Mouse (Mus musculus) frontal cortex, postnatal 36 days (tissue): ENCODE results near the gene Kiss1r.
"Not testable (repeated sequence)": the region's sequence is repeated elsewhere in the genome, so short reads cannot be mapped to it uniquely, and the experiment has no call there.

Experiments
- DNase-seq, 2 experiments: peaks; one replicate each; pipeline ENCODE4 v3.0.0; 2022; ENCODE audit warnings: low spot score in 2 of 2

The Kiss1r gene

GRCm38 (mm10) chr10:79940749-79941148 is 24.0 kb downstream of the Kiss1r start:
- DNase-seq, result no peak

GRCm38 (mm10) chr10:79942988-79943387 is 26.2 kb downstream of the Kiss1r start:
- DNase-seq, result no peak

GRCm38 (mm10) chr10:79943471-79943901 is 26.7 kb downstream of the Kiss1r start:
- DNase-seq, result no peak

GRCm38 (mm10) chr10:79945507-79946234 is 28.9 kb downstream of the Kiss1r start:
- no peak for DNase-seq

GRCm38 (mm10) chr10:79946752-79947322 is 30.1 kb downstream of the Kiss1r start:
- no peak for DNase-seq

- no peak for DNase-seq
Observed at GRCm38 (mm10) chr10:79947502-79947901, 30.7 kb downstream of the Kiss1r start.

GRCm38 (mm10) chr10:79949873-79950272 is 33.1 kb downstream of the Kiss1r start:
- no peak for DNase-seq

GRCm38 (mm10) chr10:79950661-79951060 is 33.9 kb downstream of the Kiss1r start:
- no peak for DNase-seq

GRCm38 (mm10) chr10:79953946-79954345 is 37.2 kb downstream of the Kiss1r start:
- no peak for DNase-seq

GRCm38 (mm10) chr10:79955691-79956090 is 38.9 kb downstream of the Kiss1r start:
- no peak for DNase-seq

GRCm38 (mm10) chr10:79956643-79957154 is 39.9 kb downstream of the Kiss1r start:
- no peak for DNase-seq

GRCm38 (mm10) chr10:79958140-79958816 is 41.5 kb downstream of the Kiss1r start:
- DNase-seq, result peak; percentile 76 to 77

- DNase-seq, result not testable (repeated sequence)
Observed at GRCm38 (mm10) chr10:79959412-79959811, 42.6 kb downstream of the Kiss1r start.

- DNase-seq, result peak; percentile 100
Observed at GRCm38 (mm10) chr10:79959847-79960601, 43.3 kb downstream of the Kiss1r start, which contains the start of gene Wdr18. TSS of gene Wdr18 (plus strand) at chr10:79960152.

- no peak for DNase-seq
Observed at GRCm38 (mm10) chr10:79960671-79961294, 44.0 kb downstream of the Kiss1r start.

GRCm38 (mm10) chr10:79964727-79965126 is 48.0 kb downstream of the Kiss1r start:
- no peak for DNase-seq

- no peak for DNase-seq
Observed at GRCm38 (mm10) chr10:79965325-79965724, 48.6 kb downstream of the Kiss1r start.

GRCm38 (mm10) chr10:79966886-79967400 is 50.2 kb downstream of the Kiss1r start:
- no peak for DNase-seq

- no peak for DNase-seq
Observed at GRCm38 (mm10) chr10:79968181-79968580, 51.4 kb downstream of the Kiss1r start.

- no peak for DNase-seq
Observed at GRCm38 (mm10) chr10:79969124-79969568, 52.4 kb downstream of the Kiss1r start.
